Comparison of ENCODE assay signal across 13 mouse cellular contexts in the genomic region with DNA sequence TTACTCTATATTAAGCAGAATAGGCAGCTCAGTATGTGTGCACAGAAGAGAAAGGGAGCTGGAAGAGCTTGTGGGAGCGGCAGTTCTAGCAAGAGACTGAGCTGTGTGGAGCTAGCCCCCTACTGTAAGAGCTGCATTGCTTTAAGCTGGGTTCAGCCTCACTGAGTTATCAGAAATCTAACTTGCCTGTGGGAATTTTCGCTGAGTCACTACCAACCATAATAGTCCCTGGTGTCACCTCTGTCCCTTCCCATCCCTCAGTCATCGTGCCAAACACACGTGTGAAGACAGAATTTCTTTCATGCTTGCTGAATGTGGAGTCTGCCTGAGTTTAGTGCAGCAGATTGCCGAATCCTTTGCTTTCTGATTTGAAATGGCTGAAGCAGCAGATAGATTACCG.
A peak's percentile ranks its signal among the peaks of the same experiment; 100 is the strongest.
DNase-seq lines count a peak whose midpoint lies in the region; ATAC-seq and TF ChIP-seq lines count a peak whose summit lies in the region.
"Had no signal": no experiment of that assay in that cellular context is flagged by ENCODE, and none has a peak within 500 bp of the region (broad histone marks: within the 10 kb centered on the region; RNA-seq: fewer than 3 reads in every experiment).

No protein-coding gene starts in this region.

- no peak overlapping the region for H3K27ac ChIP-seq in heart, embryonic 14.5 days (replicated peaks in 1 of 2; ENCODE audit: control insufficient read depth in 1 of 2, insufficient read depth in 1 of 2, low read depth in 2 of 2, low read length in 2 of 2)
- H3K27ac ChIP-seq in midbrain, embryonic 15.5 days, result 0 out of 2 replicates have a peak overlapping the region, but pooled peaks have one; percentile 20
- H3K27ac ChIP-seq in midbrain, embryonic 11.5 days (ENCODE audit: low read depth, low read length), result no peak overlapping the region
- H3K27ac ChIP-seq: limb, embryonic 15.5 days; stomach, embryonic 15.5 days had no signal

- 8% methylated on average over 6 of the region's 6 CpGs for WGBS in heart, embryonic 14.5 days
- WGBS in midbrain, embryonic 15.5 days, result 22% methylated on average over 6 of the region's 6 CpGs
- WGBS in midbrain, embryonic 11.5 days, result 34% methylated on average over 6 of the region's 6 CpGs

- H3K36me3 ChIP-seq in heart, embryonic 14.5 days (ENCODE audit: control insufficient read depth, insufficient read depth, low read length), result no peaks in the 10 kb centered on the region
- H3K36me3 ChIP-seq in midbrain, embryonic 15.5 days (replicated peaks), result no peaks in the 10 kb centered on the region
- H3K36me3 ChIP-seq in midbrain, embryonic 11.5 days (ENCODE audit: control insufficient read depth, insufficient read depth, low read length), result no peaks in the 10 kb centered on the region
- H3K36me3 ChIP-seq: limb, embryonic 15.5 days; stomach, embryonic 15.5 days had no signal

- H3K9ac ChIP-seq in heart, embryonic 14.5 days (ENCODE audit: low read length), result no peak overlapping the region
- H3K9ac ChIP-seq in midbrain, embryonic 15.5 days, result no peak overlapping the region
- H3K9ac ChIP-seq in midbrain, embryonic 11.5 days (ENCODE audit: low read length), result no peak overlapping the region
- H3K9ac ChIP-seq: limb, embryonic 15.5 days; stomach, embryonic 15.5 days had no signal

- intact Hi-C loops in left cerebral cortex, postnatal 25 days (cut with DNase I), result no loop called here

- H3K27me3 ChIP-seq in heart, embryonic 14.5 days (ENCODE audit: control insufficient read depth, insufficient read depth, low read length), result no peaks in the 10 kb centered on the region
- no peaks in the 10 kb centered on the region for H3K27me3 ChIP-seq in midbrain, embryonic 15.5 days (replicated peaks)
- H3K27me3 ChIP-seq in midbrain, embryonic 11.5 days (ENCODE audit: control insufficient read depth, insufficient read depth, low read length), result no peaks in the 10 kb centered on the region
- H3K27me3 ChIP-seq: CH12.LX; limb, embryonic 15.5 days; stomach, embryonic 15.5 days had no signal

- no peak for ATAC-seq in heart, embryonic 14.5 days (ENCODE audit: insufficient number of reproducible peaks, insufficient read depth, low FRiP score, low read depth)
- no peak for ATAC-seq in midbrain, embryonic 15.5 days (replicated peaks)
- ATAC-seq in midbrain, embryonic 11.5 days (ENCODE audit: low FRiP score), result no peak
- no peak for ATAC-seq in CD4-positive, CD25-positive, alpha-beta regulatory T cell, adult 4 months
- ATAC-seq: lung, postnatal 0 days had no signal

- no peaks in the 10 kb centered on the region for H3K4me1 ChIP-seq in heart, embryonic 14.5 days (ENCODE audit: control insufficient read depth in 2 of 2, insufficient read depth in 2 of 2, low read length in 2 of 2)
- H3K4me1 ChIP-seq in midbrain, embryonic 15.5 days, result no peaks in the 10 kb centered on the region
- no peaks in the 10 kb centered on the region for H3K4me1 ChIP-seq in midbrain, embryonic 11.5 days (ENCODE audit: control insufficient read depth, insufficient read depth, low read length)
- H3K4me1 ChIP-seq: limb, embryonic 15.5 days; stomach, embryonic 15.5 days had no signal

- H3K4me2 ChIP-seq in heart, embryonic 14.5 days (ENCODE audit: low read length), result 0 out of 2 replicates have a peak overlapping the region, but pooled peaks have one; percentile 9
- 0 out of 2 replicates have a peak overlapping the region, but pooled peaks have one; percentile 5 for H3K4me2 ChIP-seq in midbrain, embryonic 15.5 days
- H3K4me2 ChIP-seq in midbrain, embryonic 11.5 days, result no peak overlapping the region
- H3K4me2 ChIP-seq: limb, embryonic 15.5 days; stomach, embryonic 15.5 days had no signal

- no peak for TF ChIP-seq POLR2A in brain, embryonic 14.5 days (IDR thresholded peaks at IDR 0.05; ENCODE audit: borderline replicate concordance, extremely low read depth, insufficient read depth, insufficient read length, poor library complexity, severe bottlenecking)

- no peak for TF ChIP-seq CTCF in brain, embryonic 14.5 days (IDR thresholded peaks at IDR 0.05; ENCODE audit: borderline replicate concordance, extremely low read depth, insufficient read depth, insufficient read length)

- no peak for DNase-seq in heart, adult 8-10 months (ENCODE audit: low spot score)
- no peak for DNase-seq in midbrain, embryonic 11.5 days (ENCODE audit: low spot score, missing footprints)
- DNase-seq in brain, embryonic 14.5 days (ENCODE audit: low read depth), result peak; percentile 41
- peak; percentile 4 to 5 for DNase-seq in left cerebral cortex, postnatal 25 days (ENCODE audit: low spot score in 2 of 2)
- DNase-seq in adipocyte (ENCODE audit: low spot score), result no peak
- DNase-seq: kidney, postnatal 14 days had no signal

- H3K9me3 ChIP-seq in heart, embryonic 14.5 days (ENCODE audit: control insufficient read depth, low read length), result no peaks in the 10 kb centered on the region
- no peaks in the 10 kb centered on the region for H3K9me3 ChIP-seq in midbrain, embryonic 15.5 days
- H3K9me3 ChIP-seq in midbrain, embryonic 11.5 days (ENCODE audit: control insufficient read depth, low read length), result no peaks in the 10 kb centered on the region
- H3K9me3 ChIP-seq: limb, embryonic 15.5 days; stomach, embryonic 15.5 days had no signal

- no peak overlapping the region for H3K4me3 ChIP-seq in heart, embryonic 14.5 days (ENCODE audit: control insufficient read depth in 1 of 2, insufficient read depth in 1 of 2, low read depth in 1 of 2, low read length in 2 of 2)
- no peak overlapping the region for H3K4me3 ChIP-seq in midbrain, embryonic 15.5 days
- H3K4me3 ChIP-seq in midbrain, embryonic 11.5 days (ENCODE audit: low read depth, low read length), result no peak overlapping the region
- H3K4me3 ChIP-seq: limb, embryonic 15.5 days; stomach, embryonic 15.5 days had no signal

Comparison
In these comparisons a context has a peak if more than half of its experiments do, and no peak if none do; other contexts are left out.
1. DNase-seq: peak in brain, embryonic 14.5 days (single experiment) and left cerebral cortex, postnatal 25 days (2 of 2); none in heart, adult 8-10 months (single experiment), midbrain, embryonic 11.5 days (single experiment) and adipocyte (single experiment).